Mouse (Mus musculus): Measurements from ENCODE around the gene Ranbp10. TPM values are rescaled to one million over a fixed set of nuclear protein-coding genes. Genes with fewer than 3 reads are reported as not detected.

Ranbp10 gene
- polyA plus RNA-seq, 1 experiment, result 28.5 TPM

GRCm38 (mm10) chr8:105750606-105751005 lies 76.5 kb downstream of the Ranbp10 start:
- no peak overlapping the region for H3K4me3 ChIP-seq (replicated peaks; ENCODE audit: extremely low read depth, low read depth, low read length)
- peaks cover 15% of the 10 kb centered on the region for H3K4me1 ChIP-seq (ENCODE audit: control insufficient read depth, insufficient read depth, low read length)
- 11% methylated on average over 11 of the region's 11 CpGs for WGBS
- TF ChIP-seq POLR2A (IDR thresholded peaks at IDR 0.05; ENCODE audit: borderline replicate concordance, extremely low read depth, low read depth, low read length), result no peak
- peak; percentile 69 for DNase-seq

GRCm38 (mm10) chr8:105743301-105743700 lies 83.8 kb downstream of the Ranbp10 start:
- no peak overlapping the region for H3K4me3 ChIP-seq (replicated peaks; ENCODE audit: extremely low read depth, low read depth, low read length)
- 67% methylated on average over 4 of the region's 4 CpGs for WGBS
- H3K4me1 ChIP-seq (ENCODE audit: control insufficient read depth, insufficient read depth, low read length), result peaks cover 11% of the 10 kb centered on the region
- TF ChIP-seq POLR2A (IDR thresholded peaks at IDR 0.05; ENCODE audit: borderline replicate concordance, extremely low read depth, low read depth, low read length), result no peak
- no peak for TF ChIP-seq CTCF (IDR thresholded peaks at IDR 0.05; ENCODE audit: insufficient read depth, low read length)
- DNase-seq, result no peak

- H3K4me1 ChIP-seq (ENCODE audit: control insufficient read depth, insufficient read depth, low read length), result peaks cover 6% of the 10 kb centered on the region
- TF ChIP-seq POLR2A (IDR thresholded peaks at IDR 0.05; ENCODE audit: borderline replicate concordance, extremely low read depth, low read depth, low read length), result no peak
- no peak for TF ChIP-seq CTCF (IDR thresholded peaks at IDR 0.05; ENCODE audit: insufficient read depth, low read length)
- no peak for DNase-seq
- WGBS, result 93% methylated on average over 5 of the region's 5 CpGs
- H3K4me3 ChIP-seq (replicated peaks; ENCODE audit: extremely low read depth, low read depth, low read length), result no peak overlapping the region
Measured at GRCm38 (mm10) chr8:105739216-105739615, 87.9 kb downstream of the Ranbp10 start.

DNA sequence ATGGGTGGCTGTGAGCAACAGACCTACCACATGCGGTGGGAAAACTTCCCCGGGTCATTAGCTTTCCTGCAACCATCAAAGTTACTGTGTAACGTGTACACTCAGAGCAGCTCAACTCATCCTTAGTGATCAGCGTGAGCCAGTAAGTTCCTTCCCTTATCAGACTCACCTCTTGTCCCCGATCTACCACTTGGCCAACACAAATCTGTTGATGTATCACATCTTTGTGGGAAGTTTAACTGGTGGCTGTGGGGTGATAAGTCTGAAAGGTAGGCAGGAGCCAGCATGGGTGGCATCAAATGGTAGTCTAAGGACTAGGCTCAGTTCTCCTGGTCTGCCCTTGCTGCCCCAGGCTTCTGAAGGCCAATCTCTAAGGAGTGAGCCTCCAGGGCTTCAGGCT lies 95.0 kb downstream of the Ranbp10 start:
- 91% methylated on average over 5 of the region's 5 CpGs for WGBS

GRCm38 (mm10) chr8:105727397-105728124 lies 99.6 kb downstream of the Ranbp10 start:
- TF ChIP-seq CTCF (IDR thresholded peaks at IDR 0.05; ENCODE audit: insufficient read depth, low read length), result no peak
- peak; percentile 44; the same call in 1 of the 2 replicates for TF ChIP-seq POLR2A (IDR thresholded peaks at IDR 0.05; ENCODE audit: borderline replicate concordance, extremely low read depth, low read depth, low read length)
- peak; percentile 34 for DNase-seq
- H3K4me3 ChIP-seq (replicated peaks; ENCODE audit: extremely low read depth, low read depth, low read length), result peak overlapping the region; percentile 45
- peaks cover 7% of the 10 kb centered on the region for H3K4me1 ChIP-seq (ENCODE audit: control insufficient read depth, insufficient read depth, low read length)
- 48% methylated on average over 18 of the region's 18 CpGs for WGBS

More for the DNA sequence above, 95.0 kb downstream of the Ranbp10 start:
- Histone ChIP-seq H3K4me3 (replicated peaks; ENCODE audit: extremely low read depth, low read depth, low read length) (no peak overlapping the region), H3K4me1 (ENCODE audit: control insufficient read depth, insufficient read depth, low read length) (peaks cover 4% of the 10 kb centered on the region)
- no peak for TF ChIP-seq POLR2A (IDR thresholded peaks at IDR 0.05; ENCODE audit: borderline replicate concordance, extremely low read depth, low read depth, low read length)
- no peak for TF ChIP-seq CTCF (IDR thresholded peaks at IDR 0.05; ENCODE audit: insufficient read depth, low read length)
- DNase-seq, result no peak

- TF ChIP-seq POLR2A (IDR thresholded peaks at IDR 0.05; ENCODE audit: borderline replicate concordance, extremely low read depth, low read depth, low read length), result no peak
- no peak for TF ChIP-seq CTCF (IDR thresholded peaks at IDR 0.05; ENCODE audit: insufficient read depth, low read length)
- H3K4me3 ChIP-seq (replicated peaks; ENCODE audit: extremely low read depth, low read depth, low read length), result no peak overlapping the region
- WGBS, result 77% methylated on average over 5 of the region's 5 CpGs
- H3K4me1 ChIP-seq (ENCODE audit: control insufficient read depth, insufficient read depth, low read length), result peaks cover 7% of the 10 kb centered on the region
- no peak for DNase-seq
Measured at GRCm38 (mm10) chr8:105725726-105726125, 101.4 kb downstream of the Ranbp10 start.

DNA sequence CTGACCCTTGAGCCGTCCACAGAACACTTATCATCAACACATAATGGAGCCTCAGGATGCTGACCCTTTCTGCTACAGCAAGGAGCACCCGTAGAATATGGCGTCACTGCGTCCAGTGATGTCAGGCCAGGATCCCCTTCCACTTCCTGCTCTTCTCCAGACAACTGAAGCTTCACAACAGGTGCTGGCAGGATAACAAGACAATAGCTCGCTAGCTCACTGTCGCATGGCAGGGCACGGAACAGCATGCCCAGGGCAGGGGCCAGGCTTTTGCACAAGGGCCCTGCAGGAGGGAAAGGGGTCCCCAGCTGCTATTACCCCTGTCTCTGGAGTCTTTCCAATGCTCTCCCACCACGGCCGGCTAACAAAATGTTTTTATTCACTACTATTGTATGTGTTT lies 104.3 kb downstream of the Ranbp10 start:
- TF ChIP-seq POLR2A (IDR thresholded peaks at IDR 0.05; ENCODE audit: borderline replicate concordance, extremely low read depth, low read depth, low read length), result no peak
- no peak for TF ChIP-seq CTCF (IDR thresholded peaks at IDR 0.05; ENCODE audit: insufficient read depth, low read length)
- no peak for DNase-seq
- Histone ChIP-seq H3K4me1 (ENCODE audit: control insufficient read depth, insufficient read depth, low read length) (peaks cover 9% of the 10 kb centered on the region), H3K4me3 (replicated peaks; ENCODE audit: extremely low read depth, low read depth, low read length) (no peak overlapping the region)
- 71% methylated on average over 9 of the region's 9 CpGs for WGBS

- Histone ChIP-seq H3K4me1 (ENCODE audit: control insufficient read depth, insufficient read depth, low read length) (peaks cover 7% of the 10 kb centered on the region), H3K4me3 (replicated peaks; ENCODE audit: extremely low read depth, low read depth, low read length) (no peak overlapping the region)
- TF ChIP-seq CTCF (IDR thresholded peaks at IDR 0.05; ENCODE audit: insufficient read depth, low read length), result no peak
- TF ChIP-seq POLR2A (IDR thresholded peaks at IDR 0.05; ENCODE audit: borderline replicate concordance, extremely low read depth, low read depth, low read length), result no peak
- WGBS, result 56% methylated on average over 4 of the region's 4 CpGs
- DNase-seq, result no peak
Measured at GRCm38 (mm10) chr8:105719637-105720036, 107.5 kb downstream of the Ranbp10 start.

Other genes with a start within 250 kb of the Ranbp10 start
- gene Ripor1, start 222.1 kb downstream of the Ranbp10 start, polyA plus RNA-seq (2012; rRNA removed), result 71.7 and 74.9 TPM in 2 replicates
- gene Ctcf, start 190.8 kb downstream of the Ranbp10 start, polyA plus RNA-seq (2012; rRNA removed), result 17.2 and 17.9 TPM in 2 replicates
- gene Agrp, start 190.0 kb downstream of the Ranbp10 start, polyA plus RNA-seq (2012; rRNA removed), result 1.7 TPM in 2 replicates
- 3.8 and 4.9 TPM in 2 replicates for gene Carmil2, start 141.1 kb downstream of the Ranbp10 start, polyA plus RNA-seq (2012; rRNA removed)
- gene Acd, start 126.2 kb downstream of the Ranbp10 start, polyA plus RNA-seq (2012; rRNA removed), result 33.8 and 37.8 TPM in 2 replicates
- 14.1 and 14.5 TPM in 2 replicates for gene Pard6a, start 126.2 kb downstream of the Ranbp10 start, polyA plus RNA-seq (2012; rRNA removed)
- not detected in 2 replicates for gene 4933405L10Rik, start 119.7 kb downstream of the Ranbp10 start, polyA plus RNA-seq (2012; rRNA removed)
- 9.6 and 9.9 TPM in 2 replicates for gene Enkd1, start 119.1 kb downstream of the Ranbp10 start, polyA plus RNA-seq (2012; rRNA removed)
- 12.2 and 14.8 TPM in 2 replicates for gene Gfod2, start 68.7 kb downstream of the Ranbp10 start, polyA plus RNA-seq (2012; rRNA removed)
- 1.0 and 2.2 TPM in 2 replicates for gene Tsnaxip1, start 381 bp upstream of the Ranbp10 start, polyA plus RNA-seq (2012; rRNA removed)
- 12.0 and 17.4 TPM in 2 replicates for gene Cenpt, start 25.9 kb upstream of the Ranbp10 start, polyA plus RNA-seq (2012; rRNA removed)
- gene Thap11, start 27.8 kb upstream of the Ranbp10 start, polyA plus RNA-seq (2012; rRNA removed), result 54.9 and 60.8 TPM in 2 replicates
- 17.9 and 27.0 TPM in 2 replicates for gene Nutf2, start 33.2 kb upstream of the Ranbp10 start, polyA plus RNA-seq (2012; rRNA removed)
- gene Edc4, start 53.5 kb upstream of the Ranbp10 start, polyA plus RNA-seq (2012; rRNA removed), result 78.8 and 90.9 TPM in 2 replicates
- 3.2 and 5.3 TPM in 2 replicates for gene Nrn1l, start 66.2 kb upstream of the Ranbp10 start, polyA plus RNA-seq (2012; rRNA removed)
- gene Pskh1, start 73.1 kb upstream of the Ranbp10 start, polyA plus RNA-seq (2012; rRNA removed), result 38.2 and 43.7 TPM in 2 replicates
- 2.2 and 13.8 TPM in 2 replicates for gene Ctrl, start 106.5 kb upstream of the Ranbp10 start, polyA plus RNA-seq (2012; rRNA removed)
- gene Psmb10, start 111.1 kb upstream of the Ranbp10 start, polyA plus RNA-seq (2012; rRNA removed), result 211 and 217 TPM in 2 replicates
- gene Lcat, start 116.0 kb upstream of the Ranbp10 start, polyA plus RNA-seq (2012; rRNA removed), result 3.4 and 3.6 TPM in 2 replicates
- gene Slc12a4, start 138.7 kb upstream of the Ranbp10 start, polyA plus RNA-seq (2012; rRNA removed), result 84.3 and 96.8 TPM in 2 replicates
- gene Dpep3, start 152.1 kb upstream of the Ranbp10 start, polyA plus RNA-seq (2012; rRNA removed), result 0.30 and 0.55 TPM in 2 replicates
- gene Dus2, start 164.0 kb upstream of the Ranbp10 start, polyA plus RNA-seq (2012; rRNA removed), result 5.5 and 10.3 TPM in 2 replicates
- gene Dpep2nb, start 178.6 kb upstream of the Ranbp10 start, polyA plus RNA-seq (2012; rRNA removed), result not detected in 2 replicates
- 6.5 and 6.7 TPM in 2 replicates for gene Ddx28, start 184.5 kb upstream of the Ranbp10 start, polyA plus RNA-seq (2012; rRNA removed)
- gene Nfatc3, start 231.5 kb upstream of the Ranbp10 start, polyA plus RNA-seq (2012; rRNA removed), result 17.7 and 19.9 TPM in 2 replicates

Data from lung, adult 2 months (tissue).